Mouse (Mus musculus): Measurements from ENCODE around the gene Dnah14.
A peak's percentile ranks its signal among the peaks of the same experiment; 100 is the strongest.

Gene Dnah14

DNA sequence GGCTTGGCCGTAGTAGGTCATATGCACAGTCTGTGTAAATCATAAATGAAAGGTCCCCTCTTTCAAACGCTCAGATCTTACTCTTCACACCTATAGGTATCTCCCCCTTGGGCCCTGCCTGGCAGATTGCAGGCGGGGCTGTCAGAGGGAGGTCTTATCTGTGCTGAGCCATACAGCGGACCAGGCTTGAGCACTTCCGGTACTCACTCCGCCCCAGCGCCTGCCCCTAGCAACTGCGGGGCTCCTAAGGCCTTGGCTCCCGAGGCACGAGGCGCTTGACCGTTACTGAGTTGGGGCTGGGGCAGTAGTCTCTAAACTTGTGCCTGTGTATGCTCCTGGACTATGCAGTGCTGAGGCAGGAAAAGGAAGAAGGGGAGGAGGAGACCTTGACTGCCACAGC, at the start of gene Dnah14:
TSS of gene Dnah14 (plus strand) at position 238 of the 400 bp plus-strand sequence.
- DNase-seq, result no peak

DNA sequence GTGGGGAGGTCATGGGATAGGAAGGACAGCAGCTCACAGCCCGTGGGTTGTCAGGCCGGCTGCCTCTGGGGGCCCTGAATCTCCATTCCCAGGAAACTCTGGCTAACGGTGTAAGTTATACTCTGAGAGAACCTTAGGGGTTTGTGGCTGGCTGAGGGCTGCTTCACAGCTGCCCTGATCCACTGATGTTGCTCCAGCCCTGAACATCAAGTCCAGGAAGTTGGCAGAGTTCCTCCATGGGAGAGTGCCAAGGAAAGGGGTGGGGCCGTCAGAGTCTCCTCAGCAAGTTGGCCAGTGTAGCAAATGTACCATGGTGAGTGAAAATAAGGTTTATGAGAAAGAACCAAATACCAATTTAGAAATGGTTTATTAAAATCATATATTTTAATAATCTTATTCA, 47.0 kb upstream of the Dnah14 start:
- DNase-seq, result peak; percentile 50

DNA sequence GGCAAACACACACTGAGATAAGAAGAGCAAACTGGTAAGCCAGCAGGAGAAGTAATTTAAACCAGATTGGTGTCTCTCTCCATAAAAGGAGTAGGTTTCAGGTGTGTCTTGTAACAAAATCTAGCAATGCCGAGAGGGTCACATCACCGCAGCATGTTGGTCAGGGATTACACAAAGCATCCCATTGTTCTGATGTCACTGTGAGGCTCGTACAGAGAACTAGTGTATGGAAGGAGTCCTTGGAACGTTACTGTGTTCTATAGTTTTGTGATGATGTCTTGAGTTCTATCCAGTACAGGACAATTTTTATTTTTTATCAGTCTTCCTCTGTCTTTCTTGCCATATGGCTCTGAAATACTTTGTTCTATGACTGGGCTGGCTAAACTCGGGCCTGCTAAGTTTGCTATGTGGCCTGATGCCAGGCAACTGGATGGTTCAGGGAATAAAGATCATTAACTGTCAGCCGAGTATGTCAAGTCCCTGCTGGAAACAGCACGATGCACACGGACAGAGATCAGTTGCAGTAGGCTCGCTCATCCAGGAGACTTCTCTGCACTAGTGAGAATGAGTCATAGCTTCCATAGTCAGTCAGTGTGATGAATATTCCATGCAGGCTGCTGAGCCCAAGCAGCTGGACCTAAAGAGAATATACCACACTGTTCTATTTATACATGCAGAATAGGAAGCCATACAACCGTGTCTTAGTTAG, 41.0 kb upstream of the Dnah14 start:
- no peak for DNase-seq

DNA sequence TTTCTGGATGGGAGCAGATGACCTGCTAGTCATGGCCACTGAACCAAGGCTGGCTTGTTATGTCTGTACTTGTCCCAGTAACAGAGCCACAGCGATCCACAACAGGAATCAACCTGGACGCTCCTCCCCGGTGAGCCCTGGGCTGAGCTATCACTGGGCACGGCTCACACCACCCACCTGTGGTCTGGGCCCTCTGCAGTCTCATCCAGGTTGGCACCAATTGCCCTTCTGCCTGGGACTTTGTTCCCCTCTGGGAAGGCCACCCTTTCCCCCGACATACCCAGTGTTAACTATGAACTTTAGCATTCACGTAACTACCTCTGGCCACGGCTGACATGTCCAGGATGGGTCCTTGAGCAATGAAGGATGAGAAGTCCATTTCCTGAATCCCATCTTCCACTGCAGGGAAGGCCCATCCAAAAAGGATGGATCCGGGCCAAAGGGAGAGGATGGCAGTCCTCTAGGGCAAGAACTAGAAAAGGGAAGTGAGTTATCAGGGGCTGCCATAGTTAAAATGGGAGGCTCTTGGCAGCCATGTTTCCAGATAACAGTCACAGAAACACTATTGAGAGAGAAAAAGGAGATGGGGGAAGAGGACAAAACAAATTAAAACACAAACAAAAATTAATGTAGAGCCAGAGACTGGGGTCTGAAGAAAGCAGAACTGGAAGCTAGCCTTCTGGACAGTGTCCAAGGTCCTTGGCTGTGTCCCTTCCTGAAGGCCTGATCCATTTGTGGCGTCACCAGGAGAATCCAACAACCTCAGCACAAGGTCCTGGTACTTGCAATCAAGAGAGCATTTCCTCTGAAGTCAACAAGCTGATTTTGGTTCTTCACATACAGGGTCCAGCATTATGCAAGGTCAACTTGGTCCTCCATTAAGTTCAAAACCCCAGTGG, 38.5 kb upstream of the Dnah14 start:
- DNase-seq, result no peak

DNA sequence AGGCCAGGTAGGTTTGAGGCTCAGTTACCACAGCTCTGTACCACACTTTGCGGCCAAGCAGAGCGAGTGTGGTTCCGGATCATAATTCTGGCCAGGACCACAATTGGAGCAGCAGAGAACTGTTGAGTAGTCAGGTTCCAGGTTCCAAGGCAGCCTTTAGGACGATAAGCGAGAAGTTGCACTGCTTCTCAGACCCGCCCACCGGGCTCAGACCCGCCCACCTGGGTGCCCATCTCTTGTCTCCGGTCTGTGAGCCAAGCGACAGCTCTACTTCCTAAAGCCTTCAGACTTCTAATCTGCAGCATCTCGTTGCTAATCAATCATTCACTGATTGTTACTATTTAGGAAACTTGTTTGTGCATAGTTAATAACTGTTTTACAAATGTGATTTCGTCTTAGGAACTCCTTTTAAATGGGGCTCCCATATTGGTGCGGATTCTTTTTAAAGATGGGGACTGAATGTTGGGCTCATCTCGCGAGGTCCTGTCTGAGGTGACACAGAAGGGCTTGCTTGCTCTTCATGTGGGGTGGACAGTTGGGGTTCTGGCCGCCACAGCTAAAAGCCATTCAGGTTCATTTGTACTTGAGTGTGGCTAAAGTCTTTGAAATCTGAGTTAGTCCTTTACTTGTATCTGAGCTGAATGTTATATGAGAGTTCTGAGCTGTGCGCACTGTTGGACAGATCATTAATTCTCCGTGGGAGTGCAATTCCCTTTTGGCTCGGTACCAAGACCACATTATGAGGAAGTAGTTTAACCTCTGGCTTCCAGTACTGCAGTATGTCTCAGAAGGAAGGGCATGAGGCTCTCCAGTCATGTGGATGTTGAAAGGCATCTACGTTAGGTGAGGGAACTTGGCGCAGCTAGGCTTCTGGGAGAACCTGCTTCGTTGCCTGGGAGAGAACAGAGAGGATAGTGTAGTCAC, 36.3 kb upstream of the Dnah14 start:
- DNase-seq, result no peak

DNA sequence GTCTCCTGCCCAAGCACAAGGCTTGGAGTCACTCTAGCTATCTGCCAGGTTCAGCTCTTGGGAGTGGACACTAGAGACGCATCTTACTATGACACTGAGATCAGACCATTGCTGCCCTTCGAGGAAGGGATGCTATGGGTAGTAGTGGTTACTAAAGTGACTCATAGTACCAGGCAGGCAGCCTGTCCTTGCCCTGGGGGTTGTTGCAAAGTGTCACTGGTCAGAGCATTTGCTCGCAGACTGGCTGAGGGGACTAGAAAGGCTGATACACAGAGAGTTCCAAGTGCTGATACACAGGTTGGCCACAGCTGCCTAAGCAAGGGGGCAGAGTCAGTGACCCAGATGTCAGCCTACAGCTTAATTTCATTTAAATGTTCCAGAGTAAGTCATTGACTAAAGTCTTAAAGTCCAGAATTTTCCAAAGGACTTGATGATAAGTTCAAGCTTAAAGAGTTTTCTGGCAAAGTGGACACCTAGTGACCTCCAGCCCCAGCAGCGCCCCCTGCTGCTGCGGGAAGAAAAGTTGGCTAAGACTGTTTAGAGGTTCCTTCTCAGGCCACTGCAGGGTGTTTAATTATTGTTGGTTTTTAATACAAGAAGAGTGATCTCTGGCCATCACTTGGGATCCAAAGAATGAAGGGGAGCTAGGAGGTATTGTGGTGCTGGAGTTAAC, 32.5 kb upstream of the Dnah14 start:
- peak; percentile 28 for DNase-seq

DNA sequence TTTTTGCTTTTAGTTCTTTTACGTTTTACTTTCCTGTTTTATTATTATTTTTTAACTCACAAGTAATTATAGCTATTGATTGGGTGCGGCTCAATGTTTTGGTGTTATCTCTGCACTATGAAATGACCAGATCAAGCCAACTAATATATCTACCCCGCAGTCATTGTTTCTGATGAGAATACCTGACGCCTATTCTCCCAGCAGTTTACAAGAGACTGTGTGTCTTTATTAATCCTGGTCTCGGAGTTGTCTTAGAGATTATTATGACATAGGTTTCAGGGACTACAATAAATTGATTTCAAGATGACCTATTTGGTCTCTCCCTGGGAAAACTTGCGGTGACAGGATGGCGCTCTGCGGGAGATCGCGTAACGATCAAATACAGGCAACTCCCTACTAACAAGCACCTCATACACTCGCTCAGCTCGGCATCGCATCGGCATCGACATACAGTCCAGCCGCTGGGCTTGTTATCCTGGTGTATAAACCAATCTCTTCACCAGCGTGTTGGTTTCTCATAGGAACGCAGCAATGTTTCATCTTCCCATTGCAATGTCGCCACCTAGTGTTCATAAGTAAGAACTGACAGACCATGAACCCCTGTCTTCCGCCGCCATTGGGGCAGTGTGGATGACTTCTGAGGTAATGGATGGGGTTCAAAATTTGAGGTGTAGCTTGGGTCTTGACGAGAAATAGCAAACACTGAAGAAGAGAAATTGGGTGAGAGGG, 31.2 kb upstream of the Dnah14 start:
- peak; percentile 46 for DNase-seq

DNA sequence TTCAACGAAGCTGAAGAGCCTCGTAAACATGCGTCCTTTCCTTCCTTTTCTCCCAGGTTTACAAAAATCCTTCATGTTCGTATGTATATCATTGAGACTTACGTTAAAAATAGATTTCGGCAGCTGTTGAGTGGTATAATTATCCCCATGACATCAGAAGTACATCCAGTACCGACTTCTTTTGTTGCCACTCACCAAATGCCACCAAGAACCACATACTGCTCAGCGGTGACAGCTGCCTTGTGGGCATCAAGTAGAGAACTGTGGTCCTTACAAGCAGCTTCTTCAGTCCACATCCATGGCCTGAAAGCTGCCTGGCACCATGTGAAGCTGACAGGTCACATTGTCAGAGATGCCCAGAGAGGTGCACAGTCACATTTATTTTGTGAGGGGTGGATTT, 26.4 kb upstream of the Dnah14 start:
- DNase-seq, result no peak

DNA sequence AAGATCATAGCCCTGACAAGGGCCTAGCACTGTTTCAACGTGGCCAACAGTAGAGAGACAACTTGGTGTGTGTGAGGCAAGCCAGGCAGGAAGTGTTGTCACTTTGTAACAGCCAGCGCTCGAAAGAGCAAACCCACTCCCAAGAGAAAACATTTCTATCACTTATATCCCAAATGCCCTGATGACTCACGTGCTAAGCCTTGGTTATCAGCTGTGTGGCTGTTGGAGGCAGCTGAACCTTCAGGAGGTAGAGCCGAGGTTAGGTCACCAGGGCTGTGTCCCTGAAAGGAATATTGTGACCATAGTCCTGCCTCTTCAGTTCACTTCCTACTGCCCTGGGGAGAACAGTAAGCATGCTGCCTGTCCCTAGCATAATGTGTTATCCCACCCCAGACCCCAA, 25.5 kb upstream of the Dnah14 start:
- no peak for DNase-seq

DNA sequence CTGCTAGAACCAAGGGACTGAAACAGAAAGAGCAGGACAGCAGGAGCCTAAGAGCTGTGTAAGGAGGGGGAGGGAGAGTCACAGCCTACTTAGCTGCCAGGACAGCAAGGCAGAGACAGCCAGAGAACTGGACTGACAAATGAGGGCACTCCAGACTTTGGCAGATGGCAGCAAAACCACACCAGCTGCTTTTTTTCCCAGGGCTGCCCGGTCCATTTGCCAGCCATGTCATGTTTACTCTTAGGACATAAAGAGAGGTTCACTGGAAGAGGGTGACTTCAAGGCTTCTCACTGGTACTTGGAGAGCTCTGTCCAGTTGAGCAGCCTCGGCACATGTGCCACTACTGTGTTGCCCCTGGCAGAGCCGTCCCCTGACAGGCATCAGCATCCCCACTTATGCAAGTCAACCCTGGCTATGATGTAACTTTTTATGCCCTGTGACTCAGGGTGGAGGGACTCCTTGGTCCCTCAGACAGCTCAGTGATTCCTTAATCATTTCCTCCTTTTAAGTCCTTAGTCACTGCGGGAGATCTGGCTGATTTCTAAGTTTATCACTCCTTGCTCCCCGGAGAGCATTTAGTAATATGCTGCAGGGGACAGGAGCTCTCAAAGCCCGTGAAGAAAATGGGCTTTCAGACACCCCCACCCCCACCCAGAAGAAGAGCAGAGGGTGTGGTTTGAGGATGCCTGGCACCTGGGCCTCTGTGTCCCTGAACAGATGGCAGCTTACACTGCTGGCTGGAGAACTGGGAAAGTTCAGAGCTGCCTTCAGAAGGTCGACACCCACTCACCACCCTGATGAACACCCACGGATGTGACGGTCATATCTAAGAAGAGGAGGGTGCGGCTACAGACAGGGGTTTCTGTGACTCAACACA, 23.6 kb upstream of the Dnah14 start:
- DNase-seq, result no peak

DNA sequence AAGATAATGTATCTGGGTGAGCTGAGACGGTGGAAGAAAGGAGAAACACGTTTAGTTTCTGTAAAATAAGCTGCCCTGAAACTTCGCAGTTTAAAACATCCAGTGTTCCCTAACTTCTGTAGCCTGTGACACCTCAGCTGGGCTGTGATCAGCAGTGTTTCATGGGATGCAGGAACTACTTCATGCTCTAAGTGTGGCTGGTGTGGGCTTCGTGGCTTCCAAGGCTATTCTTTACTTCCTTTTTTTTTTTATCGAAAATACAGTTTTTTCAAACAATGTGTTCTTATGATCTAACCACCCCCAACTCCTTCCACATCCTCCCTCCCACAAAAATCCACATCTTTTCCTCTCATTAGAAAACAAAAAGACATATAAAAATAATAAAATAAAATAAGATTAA, 20.9 kb upstream of the Dnah14 start:
- no peak for DNase-seq

DNA sequence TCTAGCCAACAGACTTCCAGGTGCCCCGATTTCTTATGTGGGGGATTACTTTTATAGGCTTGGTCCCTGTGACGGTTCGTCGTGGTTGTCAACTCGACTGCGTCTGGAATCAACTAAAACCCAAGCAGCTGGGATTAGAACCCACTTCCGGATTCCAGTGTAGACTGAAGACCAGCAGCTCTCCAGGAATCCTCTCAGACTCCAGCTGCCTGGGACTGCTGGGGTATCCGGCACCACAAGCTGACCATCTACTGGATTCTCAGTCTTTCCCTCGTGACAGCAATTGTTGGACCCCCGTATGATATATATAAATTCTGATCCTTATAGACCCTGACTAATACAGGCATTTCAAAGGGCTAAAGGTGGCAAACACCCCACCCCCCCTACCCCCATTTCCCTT, 16.7 kb upstream of the Dnah14 start:
- DNase-seq, result no peak

DNA sequence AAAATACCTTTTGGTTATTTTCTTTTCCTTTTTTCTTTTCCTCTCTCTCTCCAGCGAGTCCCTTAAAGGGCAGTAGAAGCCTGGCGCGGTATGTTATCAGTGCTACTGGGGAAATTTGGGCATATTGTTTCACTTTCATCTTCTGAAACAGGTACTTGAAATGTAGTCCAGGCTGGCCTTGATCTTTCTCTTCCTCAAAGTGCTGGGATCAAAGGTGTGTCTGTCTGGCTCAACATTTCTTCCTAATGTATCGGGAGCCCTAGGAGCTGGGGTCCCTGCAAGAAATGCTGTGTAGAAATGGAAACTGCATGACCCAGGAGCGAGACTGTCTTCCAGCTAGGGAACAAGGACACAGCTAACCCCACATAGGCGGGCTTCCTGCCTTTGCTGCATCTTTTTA, 16.0 kb upstream of the Dnah14 start:
- no peak for DNase-seq

DNA sequence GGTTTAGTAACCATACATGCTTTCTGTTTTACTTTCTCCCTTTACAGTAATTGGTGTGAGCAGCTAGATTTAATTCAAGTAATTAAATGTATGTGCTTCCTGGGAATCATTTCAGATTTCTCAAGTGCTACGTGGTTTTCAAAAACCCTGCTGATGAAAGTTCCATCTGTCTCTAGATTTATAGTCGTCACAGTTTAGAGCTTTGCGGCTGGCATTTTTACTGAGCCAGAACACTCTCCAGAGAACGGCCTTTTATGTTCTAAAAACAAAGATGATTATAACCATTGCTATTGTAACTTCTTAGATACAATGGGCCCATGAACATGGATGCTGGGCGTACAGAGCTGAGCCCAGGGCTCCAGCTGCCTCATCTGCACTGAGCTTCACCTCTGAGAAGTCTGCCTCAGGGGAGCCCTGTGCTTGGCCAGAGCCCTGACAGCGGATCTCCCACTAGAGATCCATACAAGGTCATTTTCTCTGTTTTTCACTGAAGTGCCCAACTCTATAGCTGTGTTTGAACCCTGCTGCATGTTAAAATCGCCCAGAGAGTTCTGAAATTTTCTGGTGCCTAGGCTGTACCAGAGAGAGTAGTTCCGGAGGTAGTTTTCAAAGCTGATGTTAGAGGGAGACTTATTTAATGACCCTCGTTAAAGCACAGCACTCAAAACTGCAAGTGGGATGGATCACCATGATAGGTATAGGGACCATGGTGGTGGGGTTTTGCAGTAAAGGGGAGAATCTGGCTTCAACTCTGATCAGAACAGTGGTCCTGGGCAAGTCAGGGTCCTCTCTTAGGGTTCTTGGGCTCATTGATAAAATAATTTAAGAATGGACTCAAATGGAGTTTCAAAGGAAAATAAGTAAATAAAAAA, 15.2 kb upstream of the Dnah14 start:
- no peak for DNase-seq

DNA sequence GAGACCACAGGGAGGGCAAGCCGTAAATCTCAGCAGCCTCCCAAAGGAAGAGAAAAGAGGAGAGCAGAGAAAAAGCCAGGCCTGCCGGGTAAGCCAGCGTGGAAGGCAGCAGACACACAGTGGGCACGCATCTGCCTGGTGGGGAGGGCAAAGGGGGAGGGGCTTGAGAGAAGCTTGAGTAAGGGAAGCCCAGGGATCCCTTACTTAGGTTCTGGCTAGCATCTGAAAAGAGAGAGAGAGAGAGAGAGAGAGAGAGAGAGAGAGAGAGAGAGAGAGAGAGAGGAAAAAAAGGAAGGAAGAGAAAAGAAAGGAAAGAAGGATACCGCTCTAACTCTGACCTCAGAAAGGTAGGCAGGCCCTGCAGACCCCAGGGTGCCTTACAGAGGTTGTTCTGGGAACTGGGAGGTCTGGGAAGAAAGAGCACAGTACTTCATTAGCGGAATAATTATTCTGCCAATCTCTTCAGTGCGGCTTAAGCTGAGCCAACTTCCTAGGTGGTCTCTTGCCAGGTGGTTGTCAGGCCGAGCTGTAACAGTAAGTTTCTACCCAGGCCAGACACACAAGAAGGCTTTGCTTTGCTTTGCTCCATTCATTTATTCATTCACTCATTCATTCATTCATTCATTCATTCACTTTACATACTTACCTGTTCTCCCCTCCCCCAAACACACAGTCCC, 14.5 kb upstream of the Dnah14 start:
- DNase-seq, result no peak

DNA sequence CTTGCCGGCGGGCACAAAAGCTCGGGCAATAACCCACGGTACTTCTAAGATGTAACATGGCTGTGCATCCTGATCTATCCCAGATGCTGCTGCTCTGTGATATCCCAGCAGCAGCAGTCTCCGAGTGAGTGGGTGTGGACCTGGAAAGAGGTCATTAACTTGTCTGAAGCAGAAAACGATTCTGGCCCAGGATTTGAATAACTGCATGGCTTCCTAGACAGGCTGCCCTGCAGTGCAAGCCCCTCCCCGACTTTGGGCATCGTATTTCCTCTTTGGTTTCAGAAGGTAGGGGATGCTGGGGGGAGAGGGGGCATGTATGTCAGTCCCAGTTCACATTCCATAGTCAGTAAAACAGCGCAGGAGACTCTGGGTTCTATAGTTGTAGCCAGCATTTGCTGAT, 6.9 kb upstream of the Dnah14 start:
- no peak for DNase-seq

DNA sequence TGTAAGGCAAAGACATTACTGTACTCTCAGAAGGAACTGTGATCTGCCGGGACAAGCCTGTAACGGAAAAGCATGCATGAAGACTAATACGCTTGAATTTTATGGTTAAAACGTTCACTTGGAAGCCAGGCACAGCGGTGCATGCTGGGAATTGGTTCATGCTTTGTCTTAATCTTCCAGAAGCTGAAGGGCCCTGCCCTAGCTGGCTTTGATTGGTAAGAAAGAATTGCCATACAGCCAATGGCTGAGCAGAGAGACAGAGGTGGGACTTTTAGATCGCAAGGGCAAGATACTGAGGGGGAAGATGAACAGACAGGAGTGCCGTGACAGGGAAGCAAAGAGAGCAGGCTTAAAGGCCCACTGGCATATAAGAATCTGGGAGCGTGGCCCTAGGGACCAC, 6.8 kb downstream of the Dnah14 start:
- DNase-seq, result no peak

DNA sequence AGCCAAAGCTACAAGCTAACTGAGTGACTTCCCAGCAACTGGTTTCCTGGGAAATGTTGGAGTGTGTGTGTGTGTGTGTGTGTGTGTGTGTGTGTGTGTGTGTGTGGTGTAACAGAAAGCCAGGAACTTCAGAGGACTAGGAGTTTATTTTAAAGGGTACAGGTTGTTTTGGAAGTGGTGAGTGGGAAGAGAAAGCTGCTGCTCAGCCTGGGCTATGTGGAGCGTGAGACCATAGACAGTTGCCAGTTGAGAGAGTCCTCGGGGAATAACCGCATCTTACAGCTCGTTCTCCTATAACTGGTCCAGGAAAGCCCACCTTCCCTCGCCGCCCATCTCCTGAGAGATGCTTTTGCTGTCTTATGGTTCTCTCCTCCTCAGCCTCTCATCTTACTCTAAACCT, 12.8 kb downstream of the Dnah14 start:
- no peak for DNase-seq

DNA sequence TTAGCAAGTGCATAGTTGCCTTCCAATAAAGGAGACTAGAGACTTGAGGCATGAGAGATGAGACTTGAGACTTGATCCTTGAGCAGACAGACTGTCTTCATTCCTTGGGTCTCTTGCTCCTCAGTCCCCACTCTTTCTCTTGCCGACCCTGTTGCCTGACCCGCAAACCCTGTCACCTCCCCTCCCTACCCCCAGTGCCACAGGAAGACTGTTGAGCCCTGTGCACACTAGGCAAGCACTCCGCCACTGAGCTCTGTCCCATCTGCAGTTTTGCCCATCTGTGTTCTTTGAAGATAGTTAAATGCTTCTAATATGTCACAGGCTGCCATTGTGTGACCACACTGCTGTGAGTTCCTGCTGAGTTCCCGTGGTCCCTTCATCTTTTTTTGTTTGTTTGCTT, 23.0 kb downstream of the Dnah14 start:
- DNase-seq, result no peak
